Mouse (Mus musculus): ENCODE data around the gene Gabra4. TPM values are rescaled to one million over a fixed set of nuclear protein-coding genes. Genes with fewer than 3 reads are reported as not detected.

Gabra4 gene
- not detected for total RNA-seq (2021)
- long read RNA-seq, experiment 1 = 0 reads
- long read RNA-seq, experiment 2 = 0 reads

GRCm38 (mm10) chr5:71658115-71658497, at the start of gene Gabra4:
Gene Gabra4 (minus strand): TSS chr5:71658308.
- no peak for DNase-seq (ENCODE audit: low spot score)

- DNase-seq (ENCODE audit: low spot score) = no peak
Observed at GRCm38 (mm10) chr5:71701273-71701614, 43.1 kb upstream of the Gabra4 start.

GRCm38 (mm10) chr5:71700468-71701272, 42.6 kb upstream of the Gabra4 start:
- no peak for DNase-seq (ENCODE audit: low spot score)

GRCm38 (mm10) chr5:71699696-71700467, 41.8 kb upstream of the Gabra4 start:
- DNase-seq (ENCODE audit: low spot score) = no peak

GRCm38 (mm10) chr5:71665593-71665992, 7.5 kb upstream of the Gabra4 start:
- no peak for DNase-seq (ENCODE audit: low spot score)

- no peak for DNase-seq (ENCODE audit: low spot score)
Observed at GRCm38 (mm10) chr5:71657482-71658114, 510 bp downstream of the Gabra4 start, which contains the start of gene Gabrb1. Gene Gabrb1 (plus strand): TSS chr5:71658113.

- no peak for DNase-seq (ENCODE audit: low spot score)
Observed at GRCm38 (mm10) chr5:71656771-71657170, 1.3 kb downstream of the Gabra4 start.

- no peak for DNase-seq (ENCODE audit: low spot score)
Observed at GRCm38 (mm10) chr5:71654056-71654455, 4.1 kb downstream of the Gabra4 start.

GRCm38 (mm10) chr5:71648108-71648507, 10.0 kb downstream of the Gabra4 start:
- DNase-seq (ENCODE audit: low spot score) = no peak

GRCm38 (mm10) chr5:71639804-71640203, 18.3 kb downstream of the Gabra4 start:
- DNase-seq (ENCODE audit: low spot score) = no peak

- no peak for DNase-seq (ENCODE audit: low spot score)
Observed at GRCm38 (mm10) chr5:71627820-71628219, 30.3 kb downstream of the Gabra4 start.

- DNase-seq (ENCODE audit: low spot score) = no peak
Observed at GRCm38 (mm10) chr5:71616734-71617133, 41.4 kb downstream of the Gabra4 start.

- DNase-seq (ENCODE audit: low spot score) = no peak
Observed at GRCm38 (mm10) chr5:71614311-71614710, 43.8 kb downstream of the Gabra4 start.

GRCm38 (mm10) chr5:71608735-71609134, 49.4 kb downstream of the Gabra4 start:
- DNase-seq (ENCODE audit: low spot score) = no peak

GRCm38 (mm10) chr5:71606907-71607306, 51.2 kb downstream of the Gabra4 start:
- DNase-seq (ENCODE audit: low spot score) = no peak

- no peak for DNase-seq (ENCODE audit: low spot score)
Observed at GRCm38 (mm10) chr5:71604128-71604690, 53.9 kb downstream of the Gabra4 start.

- DNase-seq (ENCODE audit: low spot score) = no peak
Observed at GRCm38 (mm10) chr5:71595321-71595720, 62.8 kb downstream of the Gabra4 start.

GRCm38 (mm10) chr5:71593745-71594255, 64.3 kb downstream of the Gabra4 start:
- DNase-seq (ENCODE audit: low spot score) = no peak

GRCm38 (mm10) chr5:71571646-71572237, 86.4 kb downstream of the Gabra4 start:
- no peak for DNase-seq (ENCODE audit: low spot score)

GRCm38 (mm10) chr5:71548079-71548478, 110.0 kb downstream of the Gabra4 start, which contains the start of gene Cox7b2:
Gene Cox7b2 (minus strand): TSS chr5:71548205.
- DNase-seq (ENCODE audit: low spot score) = no peak

- DNase-seq (ENCODE audit: low spot score) = no peak
Observed at GRCm38 (mm10) chr5:71545554-71545953, 112.6 kb downstream of the Gabra4 start.
